Mouse (Mus musculus) kidney, adult 2 months (tissue): Measurements from ENCODE around the gene Tchhl1.

Source experiments
- CTCF ChIP-seq: fragments of 200-500 bp; conservative IDR thresholded peaks from 2 replicates; pipeline ENCODE4 v1.5.1; 2011; ENCODE audit warnings: low read depth, mild to moderate bottlenecking, control low read depth, low read length, moderate library complexity, mixed read lengths; ENCODE audit not compliant: insufficient read depth, insufficient read length
- POLR2A ChIP-seq: fragments of 200-500 bp; IDR thresholded peaks from one replicate; pipeline ENCODE4 v1.6.1; 2011; ENCODE audit warnings: low read depth, low read length, control low read depth

DNA sequence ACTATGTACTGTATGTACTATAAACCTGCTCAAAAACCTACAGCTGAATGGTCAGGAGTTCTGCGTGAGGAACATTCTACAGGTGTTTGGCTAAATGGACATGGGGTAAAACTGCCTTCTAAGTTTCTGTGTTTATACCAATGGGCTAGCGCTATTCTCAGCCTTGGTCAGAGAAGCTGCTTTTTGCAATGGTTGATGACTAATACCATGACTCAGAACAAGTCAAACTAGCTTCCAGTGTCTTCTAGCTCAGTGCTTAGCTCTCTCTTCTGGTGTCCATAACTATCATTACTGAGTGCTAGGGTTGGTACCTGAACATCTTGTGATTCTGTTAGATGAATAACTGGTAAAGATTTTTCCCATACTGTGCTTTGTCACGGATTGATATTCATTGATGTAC, 17.1 kb downstream of the Tchhl1 start:
- TF ChIP-seq CTCF, result no peak
- no peak for TF ChIP-seq POLR2A
